Mouse (Mus musculus): ENCODE measurements at regions not wholly inside any gene's neighbourhood (a gene's known extent, or its start where the extent isn't known, plus 50 kb on each side); places are given as distances from the start of the nearest gene placed in this dataset.

DNA sequence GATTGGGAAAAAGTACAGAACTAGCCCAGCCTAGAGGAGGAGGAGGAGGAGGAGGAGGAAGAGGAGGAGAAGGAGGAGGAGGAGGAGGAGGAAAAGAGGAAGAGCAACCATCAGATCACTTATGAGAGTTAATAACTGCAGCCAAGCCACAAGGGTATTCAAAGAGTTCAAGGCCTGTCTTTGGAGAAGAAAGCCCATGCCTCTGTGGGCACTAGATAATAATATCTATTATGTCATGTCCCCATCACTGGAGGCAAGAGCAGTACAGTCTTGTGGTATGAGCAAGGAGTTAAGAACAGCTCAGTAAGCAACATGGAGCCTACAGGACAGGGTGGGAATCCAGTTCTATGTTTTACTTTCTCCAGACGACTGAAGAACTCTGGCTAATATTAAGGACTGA lies 230.5 kb downstream of the Qdpr start:
- TF ChIP-seq POLR2A (IDR thresholded peaks at IDR 0.05; ENCODE audit: low read depth, low read length) (no peak), UBTF (IDR thresholded peaks at IDR 0.05; ENCODE audit: low read depth, low read length) (no peak), SMC3 (IDR thresholded peaks at IDR 0.05; ENCODE audit: low read depth, low read length) (no peak), GABPA (IDR thresholded peaks at IDR 0.05; ENCODE audit: insufficient replicate concordance, low read depth, low read length) (no peak), JUND (conservative IDR thresholded peaks at IDR 0.05; ENCODE audit: low read depth, low read length) (no peak), TCF12 (IDR thresholded peaks at IDR 0.05; ENCODE audit: low read depth, low read length) (no peak), MAZ (IDR thresholded peaks at IDR 0.05; ENCODE audit: low read depth, low read length) (no peak), MAFK (IDR thresholded peaks at IDR 0.05; ENCODE audit: insufficient replicate concordance, low read length) (no peak), ELF1 (IDR thresholded peaks at IDR 0.05; ENCODE audit: low read depth, low read length) (no peak), CTCF (conservative IDR thresholded peaks at IDR 0.05 in 1 of 2, IDR thresholded peaks at IDR 0.05 in 1 of 2; ENCODE audit: low read depth in 2 of 2, low read length in 2 of 2) (no peak), NELFE (IDR thresholded peaks at IDR 0.05; ENCODE audit: low read depth, low read length) (no peak), ETS1 (conservative IDR thresholded peaks at IDR 0.05; ENCODE audit: low read depth, low read length) (no peak)
